Comparison of ENCODE assay signal across 15 mouse cellular contexts in the genomic region with DNA sequence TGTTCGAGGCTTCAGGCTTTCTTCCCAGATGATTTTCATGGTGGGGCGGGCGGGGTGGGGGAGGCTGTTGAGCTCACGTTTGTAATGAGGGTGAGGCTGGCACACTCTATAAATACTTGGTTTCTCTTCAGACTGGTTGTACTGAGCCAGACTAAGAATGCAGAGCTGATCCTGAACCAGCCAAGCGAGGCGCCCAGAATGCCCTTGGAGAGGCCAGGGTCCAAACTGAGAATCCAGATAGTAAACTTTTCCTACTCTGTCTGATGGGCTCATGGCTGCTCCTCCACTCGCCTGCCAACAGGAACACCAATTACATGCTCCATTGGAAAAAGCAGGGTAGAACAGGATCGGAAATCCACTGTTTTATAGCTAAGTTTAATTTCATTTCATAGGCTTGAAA. TPM values are rescaled to one million over a fixed set of nuclear protein-coding genes. Genes with fewer than 3 reads are reported as not detected.
"Had no signal": no experiment of that assay in that cellular context is flagged by ENCODE, and none has a peak within 500 bp of the region (broad histone marks: within the 10 kb centered on the region; RNA-seq: fewer than 3 reads in every experiment).

No protein-coding gene starts in this region.

- DNase-seq: left cerebral cortex, postnatal 4 days; lung, adult 18-20 months; lung, postnatal 36 days; midbrain, embryonic 14.5 days; retina, postnatal 1 day; right cerebral cortex, postnatal 4 days; thymus, adult 18-20 months; thymus, postnatal 14 days had no signal

- H3K4me1 ChIP-seq: limb, embryonic 13.5 days had no signal

- H3K27ac ChIP-seq: hindbrain, postnatal 0 days; layer of hippocampus, adult 2 months; limb, embryonic 13.5 days; liver, embryonic 14.5 days; neural tube, embryonic 13.5 days had no signal

- H3K36me3 ChIP-seq: limb, embryonic 13.5 days; neural tube, embryonic 13.5 days had no signal

- ATAC-seq: hindbrain, postnatal 0 days had no signal

- H3K4me3 ChIP-seq: layer of hippocampus, adult 2 months; limb, embryonic 13.5 days; neural tube, embryonic 13.5 days had no signal

- H3K9me3 ChIP-seq: limb, embryonic 13.5 days; neural tube, embryonic 13.5 days had no signal

- H3K9ac ChIP-seq: limb, embryonic 13.5 days; liver, embryonic 14.5 days; neural tube, embryonic 13.5 days had no signal

- H3K4me2 ChIP-seq: limb, embryonic 13.5 days; neural tube, embryonic 13.5 days had no signal

RNA-seq across cellular contexts. Expression of a gene that starts 42.0 kb away (rescaled TPM):
- total RNA-seq: megakaryocyte progenitor cell, adult 5-6 weeks; monocyte, adult 5-6 weeks had no signal
